Mouse (Mus musculus) intestine, embryonic 16.5 days (tissue): ENCODE results near the gene Eef1g. TPM values are rescaled to one million over a fixed set of nuclear protein-coding genes. Genes with fewer than 3 reads are reported as not detected.
"Not testable (repeated sequence)": the region's sequence is repeated elsewhere in the genome, so short reads cannot be mapped to it uniquely, and the experiment has no call there.

Experiments
- ATAC-seq: fragments of 200-750 bp; cut with Nextera tagmentation; 2 replicates; pipeline ENCODE4 v1.8.0; 2017; ENCODE audit warnings: moderate TSS enrichment, moderate library complexity
- H3K27ac ChIP-seq: fragments of 300-500 bp; sonication (generic); 2 replicates; pipeline ENCODE4 v1.5.1; 2014; ENCODE audit warnings: mild to moderate bottlenecking, low read length
- H3K27me3 ChIP-seq: fragments of 300-500 bp; sonication (generic); replicated peaks from 2 replicates; pipeline ENCODE4 v1.6.1; 2014; ENCODE audit warnings: low read length, control low read depth, mixed read lengths; ENCODE audit not compliant: control insufficient read depth, insufficient read depth
- H3K36me3 ChIP-seq: fragments of 300-500 bp; sonication (generic); 2 replicates; pipeline ENCODE4 v1.6.1; 2014; ENCODE audit warnings: low read length, control low read depth; ENCODE audit not compliant: control insufficient read depth, insufficient read depth
- H3K4me1 ChIP-seq: fragments of 300-500 bp; sonication (generic); 2 replicates; pipeline ENCODE4 v1.6.1; 2014; ENCODE audit warnings: low read length, control low read depth, mixed read lengths; ENCODE audit not compliant: control insufficient read depth, insufficient read depth
- H3K4me2 ChIP-seq: fragments of 300-500 bp; sonication (generic); 2 replicates; pipeline ENCODE4 v1.6.1; 2014; ENCODE audit warnings: low read depth, low read length, control low read depth
- H3K4me3 ChIP-seq: fragments of 300-500 bp; sonication (generic); 2 replicates; pipeline ENCODE4 v1.5.1; 2014; ENCODE audit warnings: mild to moderate bottlenecking, low read length
- H3K9ac ChIP-seq: fragments of 300-500 bp; sonication (generic); 2 replicates; pipeline ENCODE4 v1.6.1; 2014; ENCODE audit warnings: low read depth, low read length
- H3K9me3 ChIP-seq: fragments of 300-500 bp; sonication (generic); 2 replicates; pipeline ENCODE4 v1.6.1; 2016; ENCODE audit warnings: low read length, control low read depth; ENCODE audit not compliant: control insufficient read depth
- WGBS: fragments of 180-500 bp; shearing (Covaris S2); extraction: QIAGEN DNeasy Blood & Tissue Kit; methylation state at CpG from one replicate; pipeline ENCODE4 v1.1.7; 2014; 5-methylcytosine and 5-hydroxymethylcytosine counted together
- polyA plus RNA-seq: library from polyadenylated mRNA; unstranded; fragments of >200 nt; fragmentation: Nextera tagmentation; extraction: Ambion mirVana; gene quantifications from 2 replicates; pipeline ENCODE4 v1.2.1, GENCODE M21; 2015

Gene Eef1g
- polyA plus RNA-seq, 1 experiment from 2014 or later: 445 TPM

DNA sequence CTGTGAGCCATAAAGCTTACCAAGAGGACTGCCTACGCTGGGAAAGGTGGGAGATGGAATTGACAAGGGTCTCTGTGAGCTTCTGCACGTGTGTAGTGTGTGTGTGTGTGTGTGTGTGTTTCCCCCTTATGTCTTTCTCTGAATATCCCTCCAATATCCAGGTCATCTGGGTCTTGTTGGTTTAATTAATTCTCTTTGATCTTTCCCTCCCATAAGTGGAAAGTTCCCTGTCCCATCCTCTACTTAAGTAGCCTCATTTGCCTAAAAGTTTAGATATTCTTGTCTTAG, 26.7 kb downstream of the Eef1g start:
- peak overlapping the region; percentile 84 for H3K4me2 ChIP-seq
- peaks cover 75% of the 10 kb centered on the region for H3K4me1 ChIP-seq
- H3K9me3 ChIP-seq: no peaks in the 10 kb centered on the region
- 0 out of 2 replicates have a peak overlapping the region, but pooled peaks have one; percentile 2 for H3K9ac ChIP-seq
- no peaks in the 10 kb centered on the region for H3K27me3 ChIP-seq
- ATAC-seq: no peak
- no peak overlapping the region for H3K4me3 ChIP-seq
- H3K27ac ChIP-seq: peak overlapping the region; percentile 17; the same call in 1 of the 2 replicates
- H3K36me3 ChIP-seq: no peaks in the 10 kb centered on the region
- 54% methylated on average over 2 of the region's 2 CpGs for WGBS

DNA sequence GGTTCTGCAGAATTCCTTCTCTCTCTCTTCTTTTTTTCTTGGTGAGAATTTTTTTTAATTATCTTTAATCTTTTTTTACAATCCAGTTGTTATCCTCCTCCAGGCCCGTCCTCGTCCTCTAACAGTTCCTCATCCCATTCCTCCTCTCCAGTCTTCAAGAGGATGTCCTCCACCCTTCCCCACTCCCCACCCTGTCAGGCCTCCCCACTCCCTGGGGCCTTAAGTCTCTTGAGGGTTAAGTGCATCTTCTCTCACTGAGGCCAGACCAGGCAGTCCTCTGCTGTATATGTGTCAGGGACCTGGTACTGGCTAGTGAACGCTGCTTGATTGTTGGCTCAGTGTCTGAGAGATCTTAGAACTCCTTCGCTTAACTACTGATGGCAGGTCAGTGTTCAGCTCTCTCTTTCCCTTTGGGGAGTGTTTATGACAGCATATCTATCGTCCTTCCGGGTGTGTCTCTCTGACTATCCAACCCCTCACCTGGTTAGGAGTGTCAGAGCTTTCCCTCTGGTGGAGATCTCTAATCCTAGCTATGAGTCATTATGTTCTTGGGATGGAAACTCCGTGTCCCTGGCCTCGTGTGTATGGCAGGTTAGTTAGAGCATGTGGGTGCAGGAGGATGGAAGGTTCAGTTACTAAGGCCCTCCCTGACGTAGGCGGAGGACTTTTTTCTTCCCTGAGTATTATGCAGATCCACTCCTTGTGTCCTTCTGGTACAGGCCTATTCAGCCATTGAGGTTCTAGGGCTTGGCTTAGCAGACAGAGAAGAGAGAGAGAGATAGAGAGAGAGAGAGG, 28.2 kb downstream of the Eef1g start:
- Histone ChIP-seq H3K36me3 (no peaks in the 10 kb centered on the region), H3K27me3 (no peaks in the 10 kb centered on the region), H3K9ac (no peak overlapping the region), H3K4me1 (peaks cover 77% of the 10 kb centered on the region), H3K4me3 (no peak overlapping the region), H3K9me3 (no peaks in the 10 kb centered on the region), H3K27ac (peak overlapping the region; percentile 21; the same call in 1 of the 2 replicates), H3K4me2 (no peak overlapping the region)
- peak; percentile 24 for ATAC-seq
- WGBS: 52% methylated on average over 10 of the region's 10 CpGs

DNA sequence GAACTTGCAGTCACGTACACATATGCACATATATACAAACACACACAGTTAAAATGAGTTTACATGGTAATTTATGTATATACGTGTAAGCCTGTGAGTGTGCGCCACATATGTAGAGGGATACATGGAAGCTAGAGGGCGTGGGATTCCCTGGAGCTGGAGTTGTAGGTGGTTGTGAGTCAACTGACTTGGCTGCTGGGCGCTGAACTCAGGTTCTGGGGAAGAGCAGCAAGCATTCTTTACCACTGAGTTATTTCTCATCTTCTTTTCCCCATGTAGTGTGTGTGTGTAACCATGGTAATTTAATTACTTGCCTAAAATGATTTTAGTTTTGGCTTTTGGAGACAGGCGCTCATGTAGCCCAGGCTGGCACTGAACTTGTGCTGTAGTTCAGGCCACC, 29.8 kb downstream of the Eef1g start:
- ATAC-seq: no peak
- peak overlapping the region; percentile 76; the same call in 1 of the 2 replicates for H3K27ac ChIP-seq
- no peak overlapping the region for H3K4me2 ChIP-seq
- no peak overlapping the region for H3K4me3 ChIP-seq
- WGBS: 91% methylated on average over 6 of the region's 6 CpGs
- H3K27me3 ChIP-seq: no peaks in the 10 kb centered on the region
- H3K9me3 ChIP-seq: no peaks in the 10 kb centered on the region
- no peak overlapping the region for H3K9ac ChIP-seq
- H3K36me3 ChIP-seq: 0 out of 2 replicates have a peak, but pooled peaks cover under 1% of the 10 kb centered on the region
- peaks cover 68% of the 10 kb centered on the region for H3K4me1 ChIP-seq

DNA sequence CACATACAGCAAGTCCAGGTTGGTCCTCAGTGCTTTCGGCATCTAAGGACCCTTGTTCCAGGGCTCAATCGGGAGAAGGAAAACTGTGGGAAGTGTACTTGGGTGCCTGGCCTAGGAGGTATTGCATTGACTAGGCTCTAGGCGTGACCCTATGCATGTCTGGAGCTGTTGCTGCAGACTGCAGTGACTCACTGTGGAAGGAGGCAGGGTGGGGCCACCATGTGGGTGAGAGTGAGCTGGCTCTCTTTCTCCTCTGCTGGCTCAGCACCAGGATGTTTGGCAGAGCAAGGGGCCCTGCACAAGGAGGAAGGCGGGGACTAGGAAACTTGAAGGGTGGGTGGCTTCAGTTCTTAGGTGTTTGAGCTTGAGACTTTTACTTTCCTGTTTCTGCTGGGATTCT, 30.7 kb downstream of the Eef1g start:
- no peaks in the 10 kb centered on the region for H3K9me3 ChIP-seq

GRCm38 (mm10) chr19:8998546-8998945, 31.7 kb downstream of the Eef1g start:
- WGBS: 79% methylated on average over 6 of the region's 6 CpGs
- no peaks in the 10 kb centered on the region for H3K27me3 ChIP-seq
- no peak overlapping the region for H3K4me3 ChIP-seq
- H3K9me3 ChIP-seq: no peaks in the 10 kb centered on the region
- no peak overlapping the region for H3K27ac ChIP-seq
- H3K4me1 ChIP-seq: peaks cover 50% of the 10 kb centered on the region
- peaks cover 10% of the 10 kb centered on the region for H3K36me3 ChIP-seq
- ATAC-seq: no peak
- H3K9ac ChIP-seq: no peak overlapping the region
- no peak overlapping the region for H3K4me2 ChIP-seq

More for the DNA sequence above, 30.7 kb downstream of the Eef1g start:
- H3K4me2 ChIP-seq: peak overlapping the region; percentile 38
- H3K36me3 ChIP-seq: peaks cover 7% of the 10 kb centered on the region; the same call in 1 of the 2 replicates
- H3K27me3 ChIP-seq: no peaks in the 10 kb centered on the region
- peak; percentile 95 for ATAC-seq
- H3K9ac ChIP-seq: 0 out of 2 replicates have a peak overlapping the region, but pooled peaks have one; percentile 30
- H3K4me3 ChIP-seq: no peak overlapping the region
- WGBS: 36% methylated on average over 4 of the region's 4 CpGs
- peaks cover 59% of the 10 kb centered on the region for H3K4me1 ChIP-seq
- H3K27ac ChIP-seq: peak overlapping the region; percentile 76

- H3K27me3 ChIP-seq: no peaks in the 10 kb centered on the region
- H3K4me2 ChIP-seq: no peak overlapping the region
- H3K4me3 ChIP-seq: no peak overlapping the region
- H3K27ac ChIP-seq: no peak overlapping the region
- peaks cover 13% of the 10 kb centered on the region for H3K36me3 ChIP-seq
- WGBS: 74% methylated on average over 4 of the region's 4 CpGs
- H3K9me3 ChIP-seq: no peaks in the 10 kb centered on the region
- no peak for ATAC-seq
- H3K9ac ChIP-seq: no peak overlapping the region
- H3K4me1 ChIP-seq: peaks cover 45% of the 10 kb centered on the region
These were observed 32.4 kb downstream of the Eef1g start for GRCm38 (mm10) chr19:8999223-8999622.

DNA sequence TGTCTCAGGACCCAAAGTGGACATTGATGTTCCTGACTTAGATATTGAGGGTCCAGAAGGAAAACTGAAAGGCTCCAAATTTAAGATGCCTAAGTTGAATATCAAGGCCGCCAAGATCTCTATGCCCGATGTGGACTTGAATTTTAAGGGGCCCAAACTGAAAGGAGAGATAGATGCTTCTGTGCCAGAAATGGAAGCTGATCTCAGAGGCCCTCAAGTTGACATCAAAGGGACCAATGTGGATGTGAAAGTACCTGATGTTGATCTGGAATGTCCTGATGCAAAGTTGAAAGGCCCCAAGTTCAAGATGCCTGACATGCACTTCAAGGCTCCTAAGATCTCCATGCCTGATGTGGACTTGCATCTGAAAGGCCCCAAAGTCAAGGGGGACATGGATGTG, 40.1 kb downstream of the Eef1g start:
- not testable (repeated sequence) for H3K9me3 ChIP-seq, H3K4me1 ChIP-seq, H3K9ac ChIP-seq, H3K4me3 ChIP-seq, ATAC-seq, H3K27ac ChIP-seq, H3K4me2 ChIP-seq, H3K27me3 ChIP-seq
- WGBS: 95% methylated on average over 2 of the region's 2 CpGs
- H3K36me3 ChIP-seq: peaks cover 22% of the 10 kb centered on the region

GRCm38 (mm10) chr19:9019298-9019697, 52.5 kb downstream of the Eef1g start:
- H3K27ac ChIP-seq: no peak overlapping the region
- 88% methylated on average over 3 of the region's 3 CpGs for WGBS
- no peak for ATAC-seq

DNA sequence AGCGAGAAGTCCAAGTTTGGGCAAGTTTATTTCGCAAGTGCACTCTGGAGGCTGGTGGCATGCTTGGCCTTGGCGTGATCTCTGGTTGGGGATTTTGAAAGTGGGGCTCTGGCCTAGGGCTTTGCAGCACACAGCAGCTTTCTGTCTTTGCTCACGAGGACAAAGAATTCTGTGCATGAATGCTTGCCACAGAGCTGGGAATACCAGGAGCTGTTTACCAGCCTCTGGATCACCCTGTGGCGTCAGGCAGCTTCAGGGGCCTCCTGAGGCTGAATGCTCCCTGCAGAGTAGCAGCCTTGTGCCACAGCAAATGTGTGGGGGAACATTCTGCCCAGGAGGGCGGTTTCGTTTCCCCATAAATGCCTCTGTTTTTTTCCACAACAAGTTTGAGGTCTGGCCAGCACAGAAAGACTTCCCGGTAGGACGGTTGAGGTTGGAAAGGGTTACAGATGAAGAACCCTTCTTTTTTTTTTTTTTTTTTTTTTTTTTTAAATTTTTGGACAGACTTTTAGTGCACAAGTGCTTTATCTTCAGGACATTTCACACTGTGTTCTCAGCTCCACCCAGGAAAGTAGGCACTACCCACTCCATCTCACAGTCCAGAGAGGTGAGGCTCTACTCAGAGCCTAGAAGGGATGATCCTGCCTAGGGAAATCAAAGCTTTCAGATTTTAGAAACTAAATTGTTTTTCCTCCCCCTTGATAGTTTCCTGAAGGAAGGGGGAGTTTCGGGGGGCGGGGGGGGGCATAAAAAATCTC, 56.4 kb downstream of the Eef1g start:
- no peak overlapping the region for H3K4me3 ChIP-seq
- H3K27me3 ChIP-seq: no peaks in the 10 kb centered on the region
- no peak overlapping the region for H3K4me2 ChIP-seq
- H3K9ac ChIP-seq: no peak overlapping the region
- no peaks in the 10 kb centered on the region for H3K36me3 ChIP-seq
- H3K9me3 ChIP-seq: no peaks in the 10 kb centered on the region
- H3K4me1 ChIP-seq: peaks cover 10% of the 10 kb centered on the region
- ATAC-seq: no peak
- peak overlapping the region; percentile 42; the same call in 1 of the 2 replicates for H3K27ac ChIP-seq
- WGBS: 56% methylated on average over 11 of the region's 11 CpGs

More at GRCm38 (mm10) chr19:9019298-9019697, 52.5 kb downstream of the Eef1g start:
- Histone ChIP-seq H3K27me3 (no peaks in the 10 kb centered on the region), H3K9ac (no peak overlapping the region), H3K4me2 (no peak overlapping the region), H3K36me3 (no peaks in the 10 kb centered on the region; the same call in 1 of the 2 replicates), H3K9me3 (no peaks in the 10 kb centered on the region), H3K4me3 (no peak overlapping the region), H3K4me1 (no peaks in the 10 kb centered on the region; the same call in 1 of the 2 replicates)
